Mouse (Mus musculus) liver, embryonic 14.5 days (tissue): Measurements from ENCODE around the gene Gm8180.
"Not testable (repeated sequence)": the region's sequence is repeated elsewhere in the genome, so short reads cannot be mapped to it uniquely, and the experiment has no call there.

Experiments used
- CTCF ChIP-seq: IDR thresholded peaks from 2 replicates; pipeline ENCODE4 v1.5.1; 2016; ENCODE audit warnings: antibody characterized with exemption, low read depth, control low read depth
- EP300 ChIP-seq: IDR thresholded peaks from 2 replicates; pipeline ENCODE4 v1.6.1; 2016; ENCODE audit warnings: antibody characterized with exemption, low read depth

DNA sequence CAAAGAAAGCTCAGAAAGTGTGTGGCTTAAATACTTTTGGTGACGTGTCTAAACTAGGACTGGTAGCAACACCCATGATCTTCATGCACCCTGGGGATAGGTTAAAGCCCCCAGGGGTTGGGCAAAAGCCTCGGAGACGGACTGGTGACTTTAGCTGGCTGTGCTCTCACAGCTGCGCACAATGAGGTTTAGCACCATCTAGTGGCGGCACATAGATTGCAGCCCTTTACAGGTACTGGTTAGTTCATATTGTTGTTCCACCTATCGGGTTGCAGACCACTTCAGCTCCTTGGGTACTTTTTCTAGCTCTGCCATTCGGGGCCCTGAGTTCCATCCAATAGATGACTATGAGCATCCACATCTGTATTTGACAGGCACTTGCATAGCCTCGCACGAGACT, 27.9 kb upstream of the Gm8180 start:
- TF ChIP-seq CTCF: peak; percentile 74
- not testable (repeated sequence) for TF ChIP-seq EP300
